Mouse (Mus musculus) CH12.LX (cell line): ENCODE results near the gene Rnf213. TPM values are rescaled to one million over a fixed set of nuclear protein-coding genes. Genes with fewer than 3 reads are reported as not detected.

ENCODE experiments used
- DNase-seq: peaks from one replicate; pipeline ENCODE4 v3.0.0-alpha.2; 2013; ENCODE audit errors: extremely low read depth
- H3K27ac ChIP-seq: 2 replicates; pipeline ENCODE4 v1.5.1; 2012; ENCODE audit warnings: low read depth, mild to moderate bottlenecking, control low read depth, moderate library complexity; ENCODE audit not compliant: insufficient read depth
- H3K27me3 ChIP-seq: replicated peaks from 2 replicates; pipeline ENCODE3; 2012; ENCODE audit warnings: inconsistent platforms
- H3K36me3 ChIP-seq, 2 experiments: replicated peaks in 1 of 2; 2 replicates each; pipeline versions ENCODE3 to v1.6.1; 2012; ENCODE audit warnings: inconsistent platforms in 1 of 2, low read length in 1 of 2, mild to moderate bottlenecking in 1 of 2, mixed read lengths in 1 of 2, moderate library complexity in 1 of 2; ENCODE audit not compliant: control insufficient read depth in 1 of 2, insufficient read depth in 1 of 2
- H3K4me1 ChIP-seq, 2 experiments: 2 replicates each; pipeline ENCODE4 v1.6.1; 2012; ENCODE audit warnings: inconsistent platforms in 1 of 2, moderate library complexity in 1 of 2; ENCODE audit not compliant: insufficient read depth in 2 of 2, control insufficient read depth in 1 of 2
- H3K4me2 ChIP-seq: 2 replicates; pipeline ENCODE4 v1.6.1; 2012; ENCODE audit warnings: low read depth, mild to moderate bottlenecking, control low read depth; ENCODE audit not compliant: poor library complexity, insufficient read depth, severe bottlenecking
- H3K4me3 ChIP-seq, 3 experiments: fragments of 150-350 bp in 1 of 3; sonication (generic) in 1 of 3; replicated peaks in 1 of 3; 2 replicates each; pipeline versions ENCODE3 to v1.5.1; 2011 to 2012; ENCODE audit warnings: low read depth in 2 of 3, low read length in 2 of 3, mild to moderate bottlenecking in 2 of 3, moderate library complexity in 2 of 3, control low read depth in 1 of 3, improper control_type of control experiment in 1 of 3, inconsistent platforms in 1 of 3, mixed read lengths in 1 of 3; ENCODE audit not compliant: poor library complexity in 1 of 3
- H3K79me2 ChIP-seq: replicated peaks from 2 replicates; pipeline ENCODE4 v1.6.1; 2012; ENCODE audit warnings: mild to moderate bottlenecking, moderate library complexity; ENCODE audit not compliant: control insufficient read depth, poor library complexity, insufficient read depth, severe bottlenecking; ENCODE audit errors: extremely low read depth
- H3K9ac ChIP-seq: 2 replicates; pipeline ENCODE4 v1.6.1; 2012; ENCODE audit warnings: low read depth, mild to moderate bottlenecking, control low read depth, moderate library complexity; ENCODE audit not compliant: insufficient read depth
- H3K9me3 ChIP-seq: replicated peaks from 2 replicates; pipeline ENCODE3; 2012; ENCODE audit warnings: low read length, inconsistent platforms, mixed read lengths
- CHD1 ChIP-seq: IDR thresholded peaks from 2 replicates; pipeline ENCODE4 v1.6.1; 2012; ENCODE audit warnings: low read depth, low read length, improper control_type of control experiment, inconsistent platforms
- CHD2 ChIP-seq: IDR thresholded peaks from 2 replicates; pipeline ENCODE4 v1.6.1; 2011; ENCODE audit warnings: low read length, improper control_type of control experiment
- E2F4 ChIP-seq: IDR thresholded peaks from 2 replicates; pipeline ENCODE4 v1.6.1; 2011; ENCODE audit warnings: low read depth, low read length, improper control_type of control experiment; ENCODE audit not compliant: insufficient replicate concordance
- HCFC1 ChIP-seq: IDR thresholded peaks from 2 replicates; pipeline ENCODE4 v1.6.1; 2012; ENCODE audit warnings: low read depth, mild to moderate bottlenecking, inconsistent platforms, low read length, improper control_type of control experiment
- MAFK ChIP-seq: IDR thresholded peaks from 2 replicates; pipeline ENCODE4 v1.6.1; 2011; ENCODE audit warnings: low read length, improper control_type of control experiment; ENCODE audit not compliant: insufficient replicate concordance
- MAZ ChIP-seq: IDR thresholded peaks from 2 replicates; pipeline ENCODE4 v1.6.1; 2012; ENCODE audit warnings: low read depth, mild to moderate bottlenecking, inconsistent platforms, low read length, improper control_type of control experiment, moderate library complexity
- MEF2A ChIP-seq: IDR thresholded peaks from 2 replicates; pipeline ENCODE4 v1.6.1; 2014; ENCODE audit warnings: low read depth, mild to moderate bottlenecking, inconsistent platforms, low read length, improper control_type of control experiment, borderline replicate concordance
- NELFE ChIP-seq: IDR thresholded peaks from 2 replicates; pipeline ENCODE4 v1.6.1; 2011; ENCODE audit warnings: low read depth, low read length, improper control_type of control experiment
- NRF1 ChIP-seq: IDR thresholded peaks from 2 replicates; pipeline ENCODE4 v1.6.1; 2014; ENCODE audit warnings: low read depth, mild to moderate bottlenecking, inconsistent platforms, low read length, improper control_type of control experiment, moderate library complexity
- POLR2A ChIP-seq: IDR thresholded peaks from 2 replicates; pipeline ENCODE4 v1.6.1; 2011; ENCODE audit warnings: low read depth, mild to moderate bottlenecking, improper control_type of control experiment, low read length
- RAD21 ChIP-seq: IDR thresholded peaks from 2 replicates; pipeline ENCODE4 v1.6.1; 2011; ENCODE audit warnings: low read depth, mild to moderate bottlenecking, low read length, improper control_type of control experiment, moderate library complexity
- RCOR1 ChIP-seq: conservative IDR thresholded peaks from 2 replicates; pipeline ENCODE4 v1.6.1; 2012; ENCODE audit warnings: low read depth, mild to moderate bottlenecking, inconsistent platforms, low read length, improper control_type of control experiment
- SMC3 ChIP-seq: IDR thresholded peaks from 2 replicates; pipeline ENCODE4 v1.6.1; 2011; ENCODE audit warnings: low read depth, low read length, improper control_type of control experiment
- TCF12 ChIP-seq: IDR thresholded peaks from 2 replicates; pipeline ENCODE4 v1.6.1; 2014; ENCODE audit warnings: low read depth, mild to moderate bottlenecking, inconsistent platforms, low read length, improper control_type of control experiment
- ZMIZ1 ChIP-seq: IDR thresholded peaks from 2 replicates; pipeline ENCODE4 v1.6.1; 2012; ENCODE audit warnings: low read depth, mild to moderate bottlenecking, inconsistent platforms, low read length, improper control_type of control experiment
- dilution Hi-C: fragments of 300-500 bp; cut with MboI; formaldehyde crosslinking; loops from 2 replicates; pipeline ENCODE4 v1.14.3; 2020; ENCODE audit warnings: low sequenced_read_pairs; ENCODE audit not compliant: extremely low pct_unique_long_range_greater_than_20kb, extremely low pct_ligation_motif_present
- in situ Hi-C: fragments of 300-500 bp; cut with MboI; formaldehyde crosslinking; loops from 3 replicates; pipeline ENCODE4 v1.14.3; 2019; ENCODE audit warnings: low sequenced_read_pairs, low pct_ligation_motif_present, low pct_unique_long_range_greater_than_20kb, mixed read lengths
- polyA plus RNA-seq: library from polyadenylated mRNA; unstranded; fragments of >175 nt; gene quantifications from 2 replicates; pipeline ENCODE4 v1.2.1, GENCODE M21; 2012; ENCODE audit warnings: low read depth; ENCODE audit not compliant: insufficient read length
- total RNA-seq, 2 experiments: library from RNA; depleted of rRNA; stranded (reverse); fragments of 300-350 nt in 1 of 2; fragments of >200 nt in 1 of 2; gene quantifications; 2 replicates each; pipeline ENCODE4 v1.2.3; 2012 to 2014

The Rnf213 gene
- total and polyA plus RNA-seq, 3 experiments: 4.2 to 23.2 (median 11.2) TPM

DNA sequence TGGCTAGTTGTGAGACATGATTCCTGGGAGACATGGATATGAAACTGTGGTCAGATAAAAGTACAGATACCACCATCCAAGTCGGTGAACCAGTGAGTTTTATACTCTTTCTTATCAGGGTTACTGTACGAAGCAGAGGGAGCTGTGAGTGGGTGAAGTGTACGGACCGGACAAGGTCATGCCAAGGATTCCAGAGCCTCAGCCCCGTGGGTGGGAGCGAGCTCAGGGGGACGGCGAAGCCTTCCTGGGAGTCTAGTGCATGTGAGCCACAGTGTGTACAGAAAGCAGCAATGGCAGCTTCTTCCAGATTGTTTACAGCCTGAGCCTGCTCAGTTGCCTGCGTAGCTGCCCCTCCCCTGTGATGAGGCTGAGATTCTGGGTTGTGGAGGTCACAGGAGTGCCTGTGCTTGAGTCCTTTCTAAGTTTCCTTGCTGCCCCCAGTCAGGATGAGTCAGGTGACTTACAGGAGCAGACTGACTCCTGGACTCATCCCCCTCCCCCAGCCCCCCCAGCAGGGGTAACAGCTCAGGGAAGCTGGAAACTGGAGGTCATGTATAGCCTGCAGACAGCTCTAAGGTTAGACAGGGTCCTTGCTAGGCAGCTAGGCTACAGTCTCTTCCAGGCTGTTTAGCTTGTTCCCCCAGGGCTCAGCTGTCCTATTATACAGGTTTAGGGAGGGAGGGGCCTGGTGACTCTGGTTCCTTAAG, 11.1 kb upstream of the Rnf213 start:
- H3K36me3 ChIP-seq: peaks cover 19 to 33% of the 10 kb centered on the region in 2 experiments
- no peak overlapping the region for H3K4me2 ChIP-seq
- no peak overlapping the region for H3K27ac ChIP-seq
- no peak for DNase-seq
- no peak for TF ChIP-seq RAD21
- TF ChIP-seq NRF1: no peak
- TF ChIP-seq POLR2A: no peak
- no peak for TF ChIP-seq MAZ
- no peak for TF ChIP-seq SMC3
- TF ChIP-seq E2F4: no peak
- TF ChIP-seq ZMIZ1: no peak
- no peak for TF ChIP-seq NELFE
- no peak for TF ChIP-seq RCOR1
- TF ChIP-seq MAFK: no peak
- no peak for TF ChIP-seq HCFC1
- no peak for TF ChIP-seq CHD1
- no peak for TF ChIP-seq CHD2
- TF ChIP-seq MEF2A: no peak
- dilution Hi-C loops: no loop called here
- no peaks in the 10 kb centered on the region for H3K79me2 ChIP-seq
- H3K9ac ChIP-seq: no peak overlapping the region
- H3K27me3 ChIP-seq: no peaks in the 10 kb centered on the region
- H3K4me1 ChIP-seq: peaks cover 30 to 51% of the 10 kb centered on the region in 2 experiments
- in situ Hi-C loops: no loop called here
- H3K9me3 ChIP-seq: peaks cover 8% of the 10 kb centered on the region
- H3K4me3 ChIP-seq: no peak overlapping the region

DNA sequence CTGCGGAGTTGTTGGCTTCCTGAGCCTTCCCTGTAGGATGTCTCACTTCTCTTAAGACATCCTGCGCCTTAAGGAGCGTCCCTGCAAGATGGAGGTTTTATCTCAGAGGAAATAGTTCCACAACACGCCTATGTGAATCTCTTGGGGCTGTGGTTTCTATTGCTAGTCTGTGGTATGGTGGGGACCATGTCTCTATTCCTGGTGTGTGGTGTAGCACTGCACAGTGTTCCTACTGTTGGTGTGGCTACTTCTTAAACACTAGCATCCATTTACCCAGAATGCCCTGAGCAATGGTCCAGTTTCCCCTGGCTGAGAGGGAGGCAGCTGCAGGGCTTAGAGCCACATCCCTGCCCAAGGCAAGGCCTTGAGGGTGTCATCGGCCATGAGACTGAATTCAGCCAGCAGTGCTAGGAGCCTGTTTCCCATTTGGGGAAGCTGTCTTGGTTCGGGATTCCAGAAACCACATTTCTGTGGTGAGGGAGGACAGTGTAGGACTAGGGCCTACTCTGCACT, 10.5 kb upstream of the Rnf213 start:
- H3K27ac ChIP-seq: no peak overlapping the region
- no peaks in the 10 kb centered on the region for H3K79me2 ChIP-seq
- H3K9ac ChIP-seq: no peak overlapping the region
- no peak overlapping the region for H3K4me2 ChIP-seq
- peaks cover 16 to 27% of the 10 kb centered on the region in 2 experiments for H3K36me3 ChIP-seq
- peaks cover 7% of the 10 kb centered on the region for H3K9me3 ChIP-seq
- dilution Hi-C loops: no loop called here
- no peak for DNase-seq
- in situ Hi-C loops: no loop called here
- H3K4me1 ChIP-seq: peaks cover 27 to 45% of the 10 kb centered on the region in 2 experiments
- peak overlapping the region in 1 of 3 experiments; percentile 7 for H3K4me3 ChIP-seq
- TF ChIP-seq CHD1 (no peak), TCF12 (no peak), MAFK (0 out of 2 replicates have a peak, but pooled peaks have one; percentile 7), SMC3 (no peak)
- H3K27me3 ChIP-seq: peaks cover 2% of the 10 kb centered on the region
